Mouse (Mus musculus) hindbrain, postnatal 0 days (tissue): ENCODE measurements around the gene Oscar. TPM values are rescaled to one million over a fixed set of nuclear protein-coding genes. Genes with fewer than 3 reads are reported as not detected.
"Not testable (repeated sequence)": the region's sequence is repeated elsewhere in the genome, so short reads cannot be mapped to it uniquely, and the experiment has no call there.

Source experiments
- ATAC-seq: fragments of 200-750 bp; cut with Nextera tagmentation; 2 replicates; pipeline ENCODE4 v1.8.0; 2017; ENCODE audit warnings: mild to moderate bottlenecking, moderate TSS enrichment, moderate library complexity
- DNase-seq: peaks from one replicate; pipeline ENCODE4 v3.0.0-alpha.2; 2015; ENCODE audit warnings: low spot score
- H3K27ac ChIP-seq: fragments of 300-500 bp; sonication (generic); 2 replicates; pipeline ENCODE4 v1.5.1; 2014; ENCODE audit warnings: mild to moderate bottlenecking
- H3K27me3 ChIP-seq: fragments of 300-500 bp; sonication (generic); 2 replicates; pipeline ENCODE4 v1.6.1; 2014; ENCODE audit warnings: low read length, mixed read lengths; ENCODE audit not compliant: insufficient read depth
- H3K36me3 ChIP-seq: fragments of 300-500 bp; sonication (generic); 2 replicates; pipeline ENCODE4 v1.6.1; 2014; ENCODE audit warnings: low read length, mixed read lengths; ENCODE audit not compliant: insufficient read depth
- H3K4me1 ChIP-seq: fragments of 300-500 bp; sonication (generic); 2 replicates; pipeline ENCODE4 v1.6.1; 2014; ENCODE audit warnings: antibody characterized with exemption, low read length, mixed read lengths; ENCODE audit not compliant: insufficient read depth
- H3K4me2 ChIP-seq: fragments of 300-500 bp; sonication (generic); 2 replicates; pipeline ENCODE4 v1.6.1; 2014; ENCODE audit warnings: low read depth, mild to moderate bottlenecking, low read length, moderate library complexity, mixed read lengths
- H3K4me3 ChIP-seq: fragments of 300-500 bp; sonication (generic); 2 replicates; pipeline ENCODE4 v1.5.1; 2014; ENCODE audit warnings: low read length
- H3K9ac ChIP-seq: fragments of 300-500 bp; sonication (generic); replicated peaks from 2 replicates; pipeline ENCODE4 v1.6.1; 2014; ENCODE audit warnings: mild to moderate bottlenecking, low read length, moderate library complexity, mixed read lengths
- H3K9me3 ChIP-seq: fragments of 300-500 bp; sonication (generic); 2 replicates; pipeline ENCODE4 v1.6.1; 2016; ENCODE audit warnings: low read length, mixed read lengths
- CTCF ChIP-seq: IDR thresholded peaks from 2 replicates; pipeline ENCODE4 v1.5.1; 2016; ENCODE audit warnings: antibody characterized with exemption, control low read depth, low read depth
- WGBS: fragments of 180-500 bp; shearing (Covaris S2); extraction: QIAGEN DNeasy Blood & Tissue Kit; methylation state at CpG from one replicate; pipeline ENCODE4 v1.1.7; 2014; 5-methylcytosine and 5-hydroxymethylcytosine counted together
- polyA plus RNA-seq: library from polyadenylated mRNA; unstranded; fragments of >200 nt; fragmentation: Nextera tagmentation; extraction: Ambion mirVana; gene quantifications from 2 replicates; pipeline ENCODE4 v1.2.1, GENCODE M21; 2015
- total RNA-seq: library from RNA; depleted of rRNA; stranded (reverse); fragments of >200 nt; gene quantifications from 2 replicates; pipeline ENCODE4 v1.2.3, GENCODE M21; 2014

The Oscar gene
- total and polyA plus RNA-seq, 2 experiments from 2014 or later: 0.60 to 1.1 TPM

DNA sequence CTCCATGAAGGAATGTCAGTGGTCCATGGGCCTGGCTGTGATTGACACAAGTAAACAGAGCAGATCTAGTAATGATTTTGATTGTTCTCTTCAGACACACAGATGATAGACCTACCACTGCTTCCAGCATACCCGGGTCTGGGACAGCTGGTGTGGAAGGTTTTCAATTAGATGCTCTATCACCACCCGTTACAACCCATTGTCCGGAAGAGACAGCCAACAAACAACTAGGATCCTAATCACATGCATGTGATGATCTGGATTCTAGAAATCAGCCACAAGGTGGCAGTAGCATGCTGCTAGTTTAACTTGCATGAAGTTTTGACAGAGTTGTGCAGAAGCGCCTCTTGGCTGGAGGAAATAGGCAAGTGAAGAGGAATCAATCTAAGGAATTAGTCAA, 14.8 kb downstream of the Oscar start:
- Histone ChIP-seq H3K9me3 (no peaks in the 10 kb centered on the region), H3K4me3 (no peak overlapping the region), H3K27me3 (no peaks in the 10 kb centered on the region), H3K27ac (no peak overlapping the region), H3K36me3 (no peaks in the 10 kb centered on the region), H3K4me2 (no peak overlapping the region), H3K4me1 (no peaks in the 10 kb centered on the region), H3K9ac (no peak overlapping the region)
- WGBS: 9% methylated on average over 4 of the region's 4 CpGs
- DNase-seq (peak; percentile 91), ATAC-seq (peak; percentile 74)
- peak; percentile 89 for TF ChIP-seq CTCF

GRCm38 (mm10) chr7:3597755-3598154, 18.2 kb downstream of the Oscar start:
- WGBS: 64% methylated on average over 1 of the region's 1 CpGs
- H3K36me3 ChIP-seq, H3K9ac ChIP-seq, H3K27me3 ChIP-seq, H3K4me1 ChIP-seq, H3K4me3 ChIP-seq, DNase-seq, H3K4me2 ChIP-seq, H3K9me3 ChIP-seq, H3K27ac ChIP-seq, ATAC-seq: not testable (repeated sequence)

GRCm38 (mm10) chr7:3595146-3595545, 20.8 kb downstream of the Oscar start:
- no peaks in the 10 kb centered on the region for H3K4me1 ChIP-seq
- H3K9me3 ChIP-seq: no peaks in the 10 kb centered on the region
- no peak for DNase-seq
- 0 out of 2 replicates have a peak overlapping the region, but pooled peaks have one; percentile 16 for H3K4me2 ChIP-seq
- no peak for ATAC-seq
- H3K27ac ChIP-seq: no peak overlapping the region
- no peaks in the 10 kb centered on the region for H3K36me3 ChIP-seq
- no peak for TF ChIP-seq CTCF
- 22% methylated on average over 9 of the region's 9 CpGs for WGBS
- H3K27me3 ChIP-seq: no peaks in the 10 kb centered on the region
- H3K4me3 ChIP-seq: no peak overlapping the region
- no peak overlapping the region for H3K9ac ChIP-seq

GRCm38 (mm10) chr7:3594686-3595085, 21.3 kb downstream of the Oscar start:
- H3K27me3 ChIP-seq: no peaks in the 10 kb centered on the region
- no peaks in the 10 kb centered on the region for H3K36me3 ChIP-seq
- DNase-seq (no peak), ATAC-seq (no peak)
- WGBS: 25% methylated on average over 5 of the region's 5 CpGs
- H3K4me2 ChIP-seq: no peak overlapping the region
- no peak for TF ChIP-seq CTCF
- no peaks in the 10 kb centered on the region for H3K9me3 ChIP-seq
- H3K9ac ChIP-seq: no peak overlapping the region
- H3K4me3 ChIP-seq: no peak overlapping the region
- H3K27ac ChIP-seq: no peak overlapping the region
- H3K4me1 ChIP-seq: no peaks in the 10 kb centered on the region

- Histone ChIP-seq H3K9ac (no peak overlapping the region), H3K4me3 (no peak overlapping the region), H3K27ac (no peak overlapping the region), H3K36me3 (no peaks in the 10 kb centered on the region), H3K27me3 (no peaks in the 10 kb centered on the region), H3K4me2 (no peak overlapping the region), H3K9me3 (no peaks in the 10 kb centered on the region), H3K4me1 (no peaks in the 10 kb centered on the region)
- ATAC-seq (no peak), DNase-seq (no peak)
- TF ChIP-seq CTCF: no peak
These were observed 22.1 kb downstream of the Oscar start for GRCm38 (mm10) chr7:3593855-3594254.

DNA sequence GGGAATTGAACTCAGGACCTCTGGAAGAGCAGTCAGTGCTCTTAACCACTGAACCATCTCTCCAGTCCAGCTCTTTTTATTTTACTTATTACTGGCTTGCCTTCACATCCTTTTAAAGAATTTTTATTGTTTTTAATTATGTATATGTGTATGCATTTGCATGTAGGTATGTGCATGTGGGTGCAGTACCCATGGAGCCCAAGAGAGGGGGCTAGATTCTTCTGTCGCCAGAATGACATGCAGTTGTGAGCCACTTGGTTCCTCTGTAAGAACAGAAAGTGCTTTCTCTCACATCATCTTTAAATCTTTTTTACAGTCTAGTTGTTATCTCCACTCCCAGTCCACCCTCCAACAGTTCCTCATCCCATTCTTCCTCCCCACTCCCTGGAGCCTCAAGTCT, 24.4 kb downstream of the Oscar start:
- H3K4me3 ChIP-seq: no peak overlapping the region
- no peak for ATAC-seq
- H3K4me1 ChIP-seq: no peaks in the 10 kb centered on the region
- H3K27me3 ChIP-seq: no peaks in the 10 kb centered on the region
- DNase-seq: no peak
- TF ChIP-seq CTCF: no peak
- H3K9me3 ChIP-seq: no peaks in the 10 kb centered on the region
- WGBS: 73% methylated on average over 1 of the region's 1 CpGs
- H3K36me3 ChIP-seq: no peaks in the 10 kb centered on the region
- H3K9ac ChIP-seq: no peak overlapping the region
- no peak overlapping the region for H3K27ac ChIP-seq
- no peak overlapping the region for H3K4me2 ChIP-seq

- 78% methylated on average over 3 of the region's 3 CpGs for WGBS
- no peak overlapping the region for H3K4me3 ChIP-seq
- H3K27me3 ChIP-seq: no peaks in the 10 kb centered on the region
- no peaks in the 10 kb centered on the region for H3K36me3 ChIP-seq
- no peaks in the 10 kb centered on the region for H3K9me3 ChIP-seq
- H3K27ac ChIP-seq: no peak overlapping the region
- DNase-seq: no peak
- no peak for ATAC-seq
- no peaks in the 10 kb centered on the region for H3K4me1 ChIP-seq
- H3K4me2 ChIP-seq: no peak overlapping the region
- TF ChIP-seq CTCF: no peak
- no peak overlapping the region for H3K9ac ChIP-seq
These were observed 25.4 kb downstream of the Oscar start for GRCm38 (mm10) chr7:3590550-3590949.

GRCm38 (mm10) chr7:3587292-3587691, 28.7 kb downstream of the Oscar start:
- ATAC-seq (no peak), DNase-seq (peak; percentile 9)
- Histone ChIP-seq H3K36me3 (no peaks in the 10 kb centered on the region), H3K4me2 (no peak overlapping the region), H3K27me3 (no peaks in the 10 kb centered on the region), H3K4me1 (no peaks in the 10 kb centered on the region), H3K4me3 (no peak overlapping the region), H3K9me3 (no peaks in the 10 kb centered on the region), H3K27ac (no peak overlapping the region), H3K9ac (no peak overlapping the region)
- TF ChIP-seq CTCF: no peak
- 80% methylated on average over 1 of the region's 1 CpGs for WGBS
